In the genomic region with DNA sequence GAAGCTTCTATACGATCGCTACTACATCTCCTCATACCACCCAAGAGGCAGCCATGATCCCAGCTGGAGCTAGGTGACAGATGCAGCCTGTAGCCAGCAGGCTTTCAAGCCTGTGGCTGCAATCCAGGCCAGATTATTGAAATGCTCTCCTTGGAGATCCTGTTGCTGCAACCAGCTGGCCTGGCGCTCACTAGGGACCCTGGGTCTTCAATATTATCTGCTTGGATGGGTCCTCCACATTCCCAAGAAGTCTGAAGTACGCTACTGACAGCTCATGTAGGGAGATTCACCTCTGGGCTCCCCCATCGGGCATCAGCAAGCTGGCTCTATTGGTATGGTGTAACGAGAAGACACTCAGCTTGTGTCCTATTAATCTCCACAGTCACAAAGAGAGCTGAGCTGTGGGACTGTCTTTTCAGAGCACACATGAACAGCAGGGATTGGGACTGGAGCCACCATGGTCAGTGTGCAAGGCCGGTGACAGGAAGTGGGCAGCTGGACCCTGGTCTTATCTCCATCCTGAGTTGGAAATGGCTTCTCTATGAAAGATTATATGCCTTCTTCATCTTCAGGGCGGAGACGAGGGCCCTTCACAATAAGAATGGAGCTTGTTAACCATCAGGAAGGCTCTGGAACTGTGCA, we compare ENCODE assay signal across 16 mouse cellular contexts.
DNase-seq lines count a peak whose midpoint lies in the region; ATAC-seq lines count a peak whose summit lies in the region.
"Had no signal": no experiment of that assay in that cellular context is flagged by ENCODE, and none has a peak within 500 bp of the region (broad histone marks: within the 10 kb centered on the region; RNA-seq: fewer than 3 reads in every experiment).

No protein-coding gene starts in this region.

- H3K4me1 ChIP-seq in hindbrain, embryonic 14.5 days (replicated peaks; ENCODE audit: control insufficient read depth, insufficient read depth, low read length), result peaks cover 12% of the 10 kb centered on the region; the same call in 1 of the 2 replicates
- H3K4me1 ChIP-seq in hindbrain, embryonic 13.5 days (replicated peaks), result peaks cover 22% of the 10 kb centered on the region
- peaks cover 10% of the 10 kb centered on the region for H3K4me1 ChIP-seq in lung, embryonic 16.5 days (replicated peaks; ENCODE audit: control insufficient read depth, insufficient read depth, low read length)

- no peaks in the 10 kb centered on the region for H3K36me3 ChIP-seq in hindbrain, embryonic 14.5 days (replicated peaks; ENCODE audit: control insufficient read depth, insufficient read depth)
- H3K36me3 ChIP-seq in hindbrain, embryonic 13.5 days, result no peaks in the 10 kb centered on the region
- no peaks in the 10 kb centered on the region for H3K36me3 ChIP-seq in lung, embryonic 16.5 days (ENCODE audit: control insufficient read depth, insufficient read depth, low read length)
- H3K36me3 ChIP-seq: forebrain, embryonic 15.5 days; midbrain, embryonic 13.5 days had no signal

- ATAC-seq in hindbrain, embryonic 14.5 days (ENCODE audit: low FRiP score), result no peak
- no peak for ATAC-seq in hindbrain, embryonic 13.5 days (ENCODE audit: low FRiP score)
- ATAC-seq in lung, embryonic 16.5 days (ENCODE audit: low read depth), result peak; percentile 79
- ATAC-seq: forebrain, embryonic 15.5 days; midbrain, embryonic 13.5 days had no signal

- no peak overlapping the region for H3K9ac ChIP-seq in hindbrain, embryonic 14.5 days
- no peak overlapping the region for H3K9ac ChIP-seq in hindbrain, embryonic 13.5 days
- no peak overlapping the region for H3K9ac ChIP-seq in lung, embryonic 16.5 days (ENCODE audit: low read length)
- H3K9ac ChIP-seq: forebrain, embryonic 15.5 days; midbrain, embryonic 13.5 days had no signal

- no peak overlapping the region for H3K4me2 ChIP-seq in hindbrain, embryonic 14.5 days (replicated peaks)
- H3K4me2 ChIP-seq in hindbrain, embryonic 13.5 days, result no peak overlapping the region
- no peak overlapping the region for H3K4me2 ChIP-seq in lung, embryonic 16.5 days (ENCODE audit: low read depth, low read length)
- H3K4me2 ChIP-seq: forebrain, embryonic 15.5 days; midbrain, embryonic 13.5 days had no signal

- peak; percentile 58 to 66 for DNase-seq in cerebellum, postnatal 14 days
- no peak for DNase-seq in cerebellum, adult 11 months
- peak; percentile 45 for DNase-seq in hindbrain, embryonic 14.5 days (ENCODE audit: low spot score)
- DNase-seq in Muller cell, postnatal 12 days (ENCODE audit: inconsistent ontology term), result peak; percentile 40
- no peak for DNase-seq in MN1 (ENCODE audit: low spot score)
- DNase-seq in urinary bladder, postnatal 14 days (ENCODE audit: low spot score), result no peak
- DNase-seq: cerebellum, postnatal 25 days; kidney, adult 18-20 months; kidney, postnatal 14 days; layer of hippocampus, adult 9-11 months; liver; right cerebral cortex, postnatal 25 days had no signal

- H3K4me3 ChIP-seq in hindbrain, embryonic 14.5 days (replicated peaks; ENCODE audit: low read length), result no peak overlapping the region
- H3K4me3 ChIP-seq in hindbrain, embryonic 13.5 days, result no peak overlapping the region
- no peak overlapping the region for H3K4me3 ChIP-seq in lung, embryonic 16.5 days (ENCODE audit: low read length)
- H3K4me3 ChIP-seq: forebrain, embryonic 15.5 days; midbrain, embryonic 13.5 days had no signal

- no peak overlapping the region for H3K27ac ChIP-seq in hindbrain, embryonic 14.5 days
- H3K27ac ChIP-seq in hindbrain, embryonic 13.5 days, result no peak overlapping the region
- peak overlapping the region; percentile 45 for H3K27ac ChIP-seq in lung, embryonic 16.5 days (ENCODE audit: low read length)
- H3K27ac ChIP-seq: forebrain, embryonic 15.5 days; midbrain, embryonic 13.5 days had no signal

- WGBS in hindbrain, embryonic 14.5 days, result 71% methylated on average over 9 of the region's 9 CpGs
- 77% methylated on average over 9 of the region's 9 CpGs for WGBS in hindbrain, embryonic 13.5 days
- WGBS in lung, embryonic 16.5 days, result 61% methylated on average over 9 of the region's 9 CpGs

- no peaks in the 10 kb centered on the region for H3K27me3 ChIP-seq in hindbrain, embryonic 14.5 days (ENCODE audit: control insufficient read depth, insufficient read depth, low read length)
- no peaks in the 10 kb centered on the region for H3K27me3 ChIP-seq in hindbrain, embryonic 13.5 days
- H3K27me3 ChIP-seq in lung, embryonic 16.5 days (ENCODE audit: control insufficient read depth, insufficient read depth, low read depth, low read length), result no peaks in the 10 kb centered on the region
- H3K27me3 ChIP-seq: forebrain, embryonic 15.5 days; midbrain, embryonic 13.5 days had no signal

- no peaks in the 10 kb centered on the region for H3K9me3 ChIP-seq in hindbrain, embryonic 14.5 days (ENCODE audit: control insufficient read depth, low read length)
- no peaks in the 10 kb centered on the region for H3K9me3 ChIP-seq in hindbrain, embryonic 13.5 days
- H3K9me3 ChIP-seq in lung, embryonic 16.5 days (ENCODE audit: control insufficient read depth, low read length), result no peaks in the 10 kb centered on the region
- H3K9me3 ChIP-seq: forebrain, embryonic 15.5 days; midbrain, embryonic 13.5 days had no signal

Comparison
In these comparisons a context has a peak if more than half of its experiments do, and no peak if none do; other contexts are left out.
1. DNase-seq: peak in cerebellum, postnatal 14 days (2 of 2), hindbrain, embryonic 14.5 days (single experiment) and Muller cell, postnatal 12 days (single experiment); none in cerebellum, adult 11 months (single experiment), MN1 (single experiment) and urinary bladder, postnatal 14 days (single experiment).